Mouse (Mus musculus): ENCODE results near the gene Bmp5.
"Not testable (repeated sequence)": the region's sequence is repeated elsewhere in the genome, so short reads cannot be mapped to it uniquely, and the experiment has no call there.

Gene Bmp5

GRCm38 (mm10) chr9:75775129-75775845 lies at the start of gene Bmp5:
Gene Bmp5 (plus strand): TSS chr9:75775364.
- no peak for DNase-seq (ENCODE audit: low read depth, low spot score)

- DNase-seq (ENCODE audit: low read depth, low spot score), result peak; percentile 26
Observed at GRCm38 (mm10) chr9:75760075-75760474, 15.1 kb upstream of the Bmp5 start.

- DNase-seq (ENCODE audit: low read depth, low spot score), result no peak
Observed at GRCm38 (mm10) chr9:75761567-75761966, 13.6 kb upstream of the Bmp5 start.

DNA sequence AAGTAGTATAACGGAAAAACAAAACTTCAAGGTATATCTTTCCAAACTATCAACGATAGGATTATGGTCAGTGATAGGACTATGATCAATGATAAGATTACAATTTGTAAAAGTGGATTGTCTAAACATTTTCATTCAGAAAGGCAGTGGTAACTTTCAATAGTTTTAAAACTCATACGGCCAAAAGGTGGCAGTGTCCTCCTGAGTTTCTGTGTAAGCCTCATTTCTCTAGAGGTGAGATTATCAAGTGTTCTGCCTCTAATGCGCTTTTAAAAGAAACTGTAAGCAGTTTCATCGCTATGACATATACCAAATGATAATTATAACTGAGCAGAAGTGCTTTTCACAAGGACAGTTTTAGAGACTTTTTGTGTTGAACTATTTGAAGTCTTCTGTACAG lies 12.7 kb upstream of the Bmp5 start:
- DNase-seq (ENCODE audit: low read depth, low spot score), result peak; percentile 18

- DNase-seq (ENCODE audit: low read depth, low spot score), result no peak
Observed at GRCm38 (mm10) chr9:75764792-75765191, 10.4 kb upstream of the Bmp5 start.

DNA sequence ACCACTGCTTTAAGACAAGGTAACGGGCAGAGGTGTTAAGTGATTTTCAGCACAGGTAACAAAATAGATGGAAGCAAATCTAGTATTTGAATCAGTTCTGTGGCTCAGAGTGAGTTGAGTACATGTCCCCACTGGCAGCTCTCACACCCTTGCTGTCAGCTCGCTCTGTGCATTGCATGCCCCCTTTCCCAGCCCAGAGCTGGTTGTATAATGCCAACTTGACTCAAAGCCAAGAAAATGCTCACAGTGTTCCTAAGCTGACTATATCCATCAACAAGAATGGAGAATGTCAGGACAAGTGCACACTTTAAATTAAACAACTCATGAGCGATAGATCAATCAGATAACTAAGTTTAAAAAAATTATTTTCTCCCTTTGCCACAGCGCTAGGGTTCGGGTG lies 8.6 kb upstream of the Bmp5 start:
- DNase-seq (ENCODE audit: low read depth, low spot score), result no peak

DNA sequence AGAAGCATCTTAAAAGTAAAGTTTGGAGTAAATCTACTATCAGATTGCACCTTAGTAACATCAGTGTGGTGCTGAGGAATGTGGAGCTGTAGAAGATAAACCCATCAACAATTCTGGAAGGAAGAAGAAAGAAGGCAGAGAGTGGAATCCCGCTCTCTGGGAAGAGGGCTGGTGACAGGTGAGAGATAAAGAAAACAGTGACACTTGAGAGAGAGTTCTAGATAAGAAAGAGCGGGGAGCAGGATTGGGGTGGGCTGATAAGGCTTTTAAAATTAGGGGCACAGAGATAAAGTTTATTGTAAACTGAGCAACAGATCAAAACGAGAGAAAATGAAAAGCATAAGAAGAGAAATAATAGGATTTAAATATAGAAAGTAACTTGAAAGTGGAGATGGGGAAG lies 6.1 kb upstream of the Bmp5 start:
- no peak for DNase-seq (ENCODE audit: low read depth, low spot score)

DNA sequence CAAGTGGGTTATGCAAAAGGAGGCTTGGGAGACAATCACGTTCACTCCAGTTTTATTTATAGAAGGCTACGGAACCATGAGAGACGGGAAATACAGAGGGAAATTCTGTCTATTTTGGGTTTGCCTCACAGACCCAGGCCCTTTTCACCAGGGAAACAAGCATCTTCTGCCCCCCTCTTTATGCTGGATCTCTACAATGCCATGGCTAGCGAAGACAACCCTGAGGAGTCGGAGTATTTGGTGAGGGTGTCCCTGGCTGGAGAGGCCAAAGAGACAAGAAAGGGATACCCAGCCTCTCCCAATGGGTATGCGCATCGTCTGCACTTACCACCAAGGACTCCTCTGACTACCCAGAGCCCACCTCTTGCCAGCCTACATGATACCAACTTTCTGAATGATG lies 989 bp downstream of the Bmp5 start:
- no peak for DNase-seq (ENCODE audit: low read depth, low spot score)

- no peak for DNase-seq (ENCODE audit: low read depth, low spot score)
Observed at GRCm38 (mm10) chr9:75778762-75779346, 3.7 kb downstream of the Bmp5 start.

- DNase-seq (ENCODE audit: low read depth, low spot score), result no peak
Observed at GRCm38 (mm10) chr9:75780558-75781276, 5.6 kb downstream of the Bmp5 start.

DNA sequence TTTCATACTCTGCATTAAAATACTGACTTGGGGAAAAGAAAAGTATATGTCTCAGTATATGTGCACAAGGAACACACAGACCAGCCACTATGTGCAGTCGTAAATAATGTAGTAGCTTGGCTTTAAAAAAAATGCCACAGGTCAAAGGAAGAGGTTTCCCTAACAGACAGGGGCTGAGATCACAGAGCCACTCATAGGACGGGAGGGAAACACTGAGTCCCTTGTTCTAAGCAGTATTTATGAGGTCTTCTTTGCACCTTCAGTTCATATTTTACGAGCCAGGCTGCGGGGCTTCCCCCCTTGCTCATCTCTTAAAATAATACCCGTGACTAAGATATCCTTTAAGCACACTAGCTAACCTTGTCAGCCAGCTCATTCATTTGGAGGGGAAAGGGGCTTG lies 6.4 kb downstream of the Bmp5 start:
- DNase-seq (ENCODE audit: low read depth, low spot score), result no peak

GRCm38 (mm10) chr9:75783573-75783972 lies 8.4 kb downstream of the Bmp5 start:
- DNase-seq (ENCODE audit: low read depth, low spot score), result no peak

- DNase-seq (ENCODE audit: low read depth, low spot score), result no peak
Observed at GRCm38 (mm10) chr9:75785959-75786358, 10.8 kb downstream of the Bmp5 start.

GRCm38 (mm10) chr9:75787121-75787520 lies 12.0 kb downstream of the Bmp5 start:
- no peak for DNase-seq (ENCODE audit: low read depth, low spot score)

- DNase-seq (ENCODE audit: low read depth, low spot score), result no peak
Observed at GRCm38 (mm10) chr9:75789879-75790428, 14.8 kb downstream of the Bmp5 start.

- peak; percentile 12 for DNase-seq (ENCODE audit: low read depth, low spot score)
Observed at GRCm38 (mm10) chr9:75804940-75805339, 29.8 kb downstream of the Bmp5 start.

DNA sequence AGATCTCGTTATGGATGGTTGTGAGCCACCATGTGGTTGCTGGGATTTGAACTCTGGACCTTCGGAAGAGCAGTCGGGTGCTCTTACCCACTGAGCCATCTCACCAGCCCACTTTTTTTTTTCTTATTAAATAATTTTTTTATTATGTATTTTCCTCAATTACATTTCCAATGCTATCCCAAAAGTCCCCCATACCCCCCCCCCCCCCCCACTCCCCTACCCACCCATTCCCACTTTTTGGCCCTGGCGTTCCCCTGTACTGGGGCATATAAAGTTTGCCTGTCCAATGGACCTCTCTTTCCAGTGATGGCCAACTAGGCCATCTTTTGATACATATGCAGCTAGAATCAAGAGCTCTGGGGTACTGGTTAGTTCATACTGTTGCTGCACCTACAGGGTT lies 33.0 kb downstream of the Bmp5 start:
- DNase-seq (ENCODE audit: low read depth, low spot score), result not testable (repeated sequence)

- no peak for DNase-seq (ENCODE audit: low read depth, low spot score)
Observed at GRCm38 (mm10) chr9:75808659-75809058, 33.5 kb downstream of the Bmp5 start.

GRCm38 (mm10) chr9:75815161-75815560 lies 40.0 kb downstream of the Bmp5 start:
- no peak for DNase-seq (ENCODE audit: low read depth, low spot score)

DNA sequence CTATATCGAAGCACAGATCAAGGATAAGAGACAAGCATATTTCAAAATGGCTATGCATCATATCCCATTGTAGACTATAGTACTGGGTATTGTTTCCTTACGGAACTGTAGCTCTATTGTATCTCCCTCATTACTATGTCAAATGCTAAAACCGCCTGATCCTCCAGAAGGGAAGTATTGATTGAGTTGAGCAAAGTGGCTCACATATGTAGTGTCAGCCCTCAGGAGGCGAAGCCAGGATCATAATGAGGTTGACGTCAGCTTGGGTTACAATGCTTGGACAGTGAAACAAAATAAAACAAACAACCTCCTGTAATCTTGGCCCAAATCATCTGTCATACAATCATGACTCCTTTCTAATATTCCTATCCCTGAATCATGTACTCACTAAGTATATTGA lies 43.2 kb downstream of the Bmp5 start:
- no peak for DNase-seq (ENCODE audit: low read depth, low spot score)

GRCm38 (mm10) chr9:75832468-75832867 lies 57.3 kb downstream of the Bmp5 start:
- DNase-seq (ENCODE audit: low read depth, low spot score), result no peak

DNA sequence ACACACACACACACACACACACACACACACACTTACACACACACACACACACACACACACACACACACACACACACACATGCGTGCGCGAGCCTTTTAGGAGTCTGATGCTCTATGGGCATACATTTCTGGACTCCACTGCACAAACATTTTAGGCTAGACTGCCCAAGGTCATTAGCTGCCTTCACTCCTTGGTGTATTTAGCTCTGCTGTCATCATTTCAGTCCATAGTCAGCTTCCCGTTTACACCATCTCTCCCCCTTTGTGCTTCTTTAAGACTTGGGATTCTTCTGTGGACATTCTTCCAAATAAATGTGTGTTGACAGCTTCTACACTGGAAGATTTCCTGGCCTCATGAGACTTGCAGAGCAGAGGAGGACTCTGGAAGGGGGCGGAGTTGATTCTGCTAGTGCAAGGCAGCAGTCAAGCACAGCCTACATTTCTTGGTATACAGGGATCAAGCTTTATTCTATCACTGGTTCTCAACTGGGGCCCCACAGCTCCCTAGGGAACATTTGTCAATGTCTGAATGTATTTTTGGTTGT lies 58.1 kb downstream of the Bmp5 start:
- DNase-seq (ENCODE audit: low read depth, low spot score), result no peak

All from CD4-positive, CD25-positive, alpha-beta regulatory T cell, adult 2 months (primary cell).